Mouse (Mus musculus): ENCODE results near the gene Sec23a.

GRCm38 (mm10) chr12:59012710-59013091 is 884 bp upstream of the Sec23a start:
- no peak for TF ChIP-seq CTCF (IDR thresholded peaks at IDR 0.05; ENCODE audit: low read depth)
- no peak for TF ChIP-seq EP300 (IDR thresholded peaks at IDR 0.05; ENCODE audit: low read depth)
